In the genomic region with DNA sequence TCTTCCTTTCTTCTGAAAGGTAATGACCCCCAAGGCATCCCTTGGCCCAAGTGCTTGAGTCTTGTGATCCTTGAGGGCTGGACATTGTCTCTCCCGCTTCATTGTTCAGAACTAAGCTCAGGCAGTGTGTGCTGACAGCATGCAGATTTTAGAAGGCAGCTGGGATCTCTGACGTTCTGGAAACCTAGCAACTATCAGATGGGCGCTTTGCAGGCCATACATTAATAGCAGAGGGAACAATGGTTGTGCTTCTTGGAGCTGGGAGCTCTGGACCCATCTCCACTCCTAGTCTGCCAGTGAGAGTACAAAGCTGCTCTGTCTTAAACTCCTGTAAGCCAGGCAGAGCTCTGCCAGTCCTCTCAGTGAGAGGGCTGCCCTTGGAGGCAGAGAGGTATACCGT, we compare ENCODE assay signal across 16 mouse cellular contexts. TPM values are rescaled to one million over a fixed set of nuclear protein-coding genes. Genes with fewer than 3 reads are reported as not detected.
DNase-seq lines count a peak whose midpoint lies in the region; ATAC-seq lines count a peak whose summit lies in the region.
"Had no signal": no experiment of that assay in that cellular context is flagged by ENCODE, and none has a peak within 500 bp of the region (broad histone marks: within the 10 kb centered on the region; RNA-seq: fewer than 3 reads in every experiment).

No protein-coding gene starts in this region.

- H3K4me1 ChIP-seq in heart, embryonic 14.5 days (ENCODE audit: control insufficient read depth in 2 of 2, insufficient read depth in 2 of 2, low read length in 2 of 2), result peaks cover 5 to 18% of the 10 kb centered on the region in 2 experiments
- H3K4me1 ChIP-seq: limb, embryonic 12.5 days; liver, embryonic 13.5 days; neural tube, embryonic 12.5 days had no signal

- peak; percentile 55 for ATAC-seq in heart, embryonic 14.5 days (ENCODE audit: insufficient number of reproducible peaks, insufficient read depth, low FRiP score, low read depth)
- ATAC-seq: intestine, postnatal 0 days had no signal

- no peaks in the 10 kb centered on the region for H3K27me3 ChIP-seq in heart, embryonic 14.5 days (ENCODE audit: control insufficient read depth, insufficient read depth, low read length)
- H3K27me3 ChIP-seq: limb, embryonic 12.5 days; liver, embryonic 13.5 days; neural tube, embryonic 12.5 days had no signal

- 0 out of 2 replicates have a peak overlapping the region, but pooled peaks have one; percentile 3 for H3K4me2 ChIP-seq in heart, embryonic 14.5 days (ENCODE audit: low read length)
- H3K4me2 ChIP-seq: hindbrain, embryonic 14.5 days; limb, embryonic 12.5 days; liver, embryonic 13.5 days; neural tube, embryonic 12.5 days had no signal

- H3K4me3 ChIP-seq in heart, embryonic 14.5 days (ENCODE audit: control insufficient read depth in 1 of 2, insufficient read depth in 1 of 2, low read depth in 1 of 2, low read length in 2 of 2), result no peak overlapping the region
- H3K4me3 ChIP-seq: limb, embryonic 12.5 days; liver, embryonic 13.5 days; neural tube, embryonic 12.5 days had no signal

- WGBS in heart, embryonic 14.5 days, result 31% methylated on average over 4 of the region's 4 CpGs

- peak overlapping the region; percentile 18; the same call in 1 of the 2 replicates for H3K9ac ChIP-seq in heart, embryonic 14.5 days (ENCODE audit: low read length)
- H3K9ac ChIP-seq: hindbrain, embryonic 14.5 days; limb, embryonic 12.5 days; liver, embryonic 13.5 days; neural tube, embryonic 12.5 days had no signal

- no peak for DNase-seq in heart, adult 11 months
- DNase-seq in layer of hippocampus, adult 8-10 months (ENCODE audit: low spot score in 2 of 2), result peak; percentile 51 to 71
- no peak for DNase-seq in layer of hippocampus, postnatal 10 days (ENCODE audit: low spot score in 2 of 2)
- DNase-seq in right cerebral cortex, adult 18-20 months, result peak; percentile 39
- no peak for DNase-seq in right cerebral cortex, postnatal 25 days
- DNase-seq in gastrocnemius, postnatal 36 days, result no peak
- DNase-seq: adrenal gland, postnatal 36 days; cerebellum, postnatal 10 days; gastrocnemius, postnatal 25 days; liver, embryonic 13.5 days had no signal

- H3K27ac ChIP-seq in heart, embryonic 14.5 days (replicated peaks in 1 of 2; ENCODE audit: control insufficient read depth in 1 of 2, insufficient read depth in 1 of 2, low read depth in 2 of 2, low read length in 2 of 2), result peak overlapping the region; percentile 67 to 69
- H3K27ac ChIP-seq: hindbrain, embryonic 14.5 days; kidney, postnatal 0 days; limb, embryonic 12.5 days; liver, embryonic 13.5 days; neural tube, embryonic 12.5 days had no signal

- H3K9me3 ChIP-seq in heart, embryonic 14.5 days (ENCODE audit: control insufficient read depth, low read length), result no peaks in the 10 kb centered on the region
- H3K9me3 ChIP-seq: limb, embryonic 12.5 days; liver, embryonic 13.5 days; neural tube, embryonic 12.5 days had no signal

- H3K36me3 ChIP-seq in heart, embryonic 14.5 days (ENCODE audit: control insufficient read depth, insufficient read depth, low read length), result peaks cover 56% of the 10 kb centered on the region

- intact Hi-C loops in gastrocnemius, postnatal 36 days (cut with DNase I), result no loop called here

RNA-seq across cellular contexts. Expression of a gene that starts 15.1 kb away (rescaled TPM):
- polyA plus RNA-seq in heart, embryonic 14.5 days (2014; fragmentation: Nextera tagmentation; extraction: Ambion mirVana), result 10.8 and 11.2 TPM in 2 replicates
- total RNA-seq in layer of hippocampus, adult 8-10 months (2022), result 10 to 100 TPM; 27.6 to 32.1 (median 30.7) TPM
- total RNA-seq in layer of hippocampus, postnatal 10 days (2021), result 10 to 100 TPM; 16.4 to 16.8 TPM
- 1 to 10 TPM; 5.3 to 5.6 TPM for total RNA-seq in gastrocnemius, postnatal 36 days (2021)

RNA-seq across cellular contexts. Expression of a gene that starts 56.9 kb away (rescaled TPM):
- 0.54 and 0.73 TPM in 2 replicates for polyA plus RNA-seq in heart, embryonic 14.5 days (2014; fragmentation: Nextera tagmentation; extraction: Ambion mirVana)
- total RNA-seq in layer of hippocampus, adult 8-10 months (2022), result 1 to 10 TPM in 3 of 4 experiments, under 1 TPM in 1; 0.79 to 2.0 (median 1.8) TPM
- 1 to 10 TPM; 1.5 to 1.8 TPM for total RNA-seq in layer of hippocampus, postnatal 10 days (2021)
- 1 to 10 TPM; 1.3 to 2.0 TPM for total RNA-seq in gastrocnemius, postnatal 36 days (2021)

Comparison
In these comparisons a context has a peak if more than half of its experiments do, and no peak if none do; other contexts are left out.
1. DNase-seq: peak in layer of hippocampus, adult 8-10 months (2 of 2) and right cerebral cortex, adult 18-20 months (single experiment); none in heart, adult 11 months (single experiment), layer of hippocampus, postnatal 10 days (0 of 2), right cerebral cortex, postnatal 25 days (single experiment) and gastrocnemius, postnatal 36 days (0 of 2).